Mouse (Mus musculus): Measurements from ENCODE around the gene Scel.

- TF ChIP-seq CTCF (IDR thresholded peaks at IDR 0.05; ENCODE audit: control insufficient read depth, insufficient read depth, low read length) = no peak
- no peak for TF ChIP-seq POLR2A (IDR thresholded peaks at IDR 0.05; ENCODE audit: borderline replicate concordance, control insufficient read depth, low read depth, low read length)
These were observed 139.4 kb downstream of the Scel start for GRCm38 (mm10) chr14:103652524-103652923.

All from bone marrow, adult 2 months (tissue).